Mouse (Mus musculus): ENCODE data around the gene Rab1b. TPM values are rescaled to one million over a fixed set of nuclear protein-coding genes. Genes with fewer than 3 reads are reported as not detected.

Gene Rab1b
- polyA plus RNA-seq, 1 experiment from 2014 or later = 216 TPM

- ATAC-seq (replicated peaks) = no peak
- peaks cover 15% of the 10 kb centered on the region for H3K4me1 ChIP-seq
- H3K9me3 ChIP-seq = no peaks in the 10 kb centered on the region
- H3K4me2 ChIP-seq = no peak overlapping the region
- no peak overlapping the region for H3K27ac ChIP-seq
- WGBS = 28% methylated on average over 25 of the region's 25 CpGs
- no peak overlapping the region for H3K9ac ChIP-seq
- peaks cover 41% of the 10 kb centered on the region for H3K27me3 ChIP-seq (replicated peaks)
- H3K36me3 ChIP-seq (replicated peaks) = 0 out of 2 replicates have a peak, but pooled peaks cover 4% of the 10 kb centered on the region
- H3K4me3 ChIP-seq = no peak overlapping the region
Measured at GRCm38 (mm10) chr19:5052166-5052822, 54.6 kb downstream of the Rab1b start.

- 48% methylated on average over 3 of the region's 3 CpGs for WGBS
Measured at GRCm38 (mm10) chr19:5051515-5051914, 55.4 kb downstream of the Rab1b start.

GRCm38 (mm10) chr19:5051031-5051430, 55.8 kb downstream of the Rab1b start:
- peaks cover 12% of the 10 kb centered on the region for H3K4me1 ChIP-seq
- ATAC-seq (replicated peaks) = 0 out of 2 replicates have a peak, but pooled peaks have one; percentile 28
- H3K36me3 ChIP-seq (replicated peaks) = 0 out of 2 replicates have a peak, but pooled peaks cover 13% of the 10 kb centered on the region
- no peak overlapping the region for H3K4me3 ChIP-seq
- WGBS = 6% methylated on average over 17 of the region's 17 CpGs
- H3K4me2 ChIP-seq = peak overlapping the region; percentile 6; the same call in 1 of the 2 replicates
- no peak overlapping the region for H3K27ac ChIP-seq
- peaks cover 41% of the 10 kb centered on the region for H3K27me3 ChIP-seq (replicated peaks)
- peak overlapping the region; percentile 14; the same call in 1 of the 2 replicates for H3K9ac ChIP-seq
- H3K9me3 ChIP-seq = no peaks in the 10 kb centered on the region

More at GRCm38 (mm10) chr19:5051515-5051914, 55.4 kb downstream of the Rab1b start:
- H3K9me3 ChIP-seq = no peaks in the 10 kb centered on the region
- no peak overlapping the region for H3K4me3 ChIP-seq
- H3K4me1 ChIP-seq = peaks cover 15% of the 10 kb centered on the region
- 0 out of 2 replicates have a peak, but pooled peaks cover 10% of the 10 kb centered on the region for H3K36me3 ChIP-seq (replicated peaks)
- H3K27me3 ChIP-seq (replicated peaks) = peaks cover 41% of the 10 kb centered on the region
- ATAC-seq (replicated peaks) = no peak
- H3K4me2 ChIP-seq = no peak overlapping the region
- no peak overlapping the region for H3K27ac ChIP-seq
- H3K9ac ChIP-seq = no peak overlapping the region

- Histone ChIP-seq H3K4me2 (peak within 1 kb of the TSS; percentile 6; the same call in 1 of the 2 replicates), H3K4me1 (peaks cover 12% of the 10 kb centered on the region), H3K9ac (peak within 1 kb of the TSS; percentile 14; the same call in 1 of the 2 replicates), H3K4me3 (no peak within 1 kb of the TSS), H3K27me3 (replicated peaks) (peaks cover 41% of the 10 kb centered on the region), H3K36me3 (replicated peaks) (0 out of 2 replicates have a peak, but pooled peaks cover 13% of the 10 kb centered on the region), H3K9me3 (no peaks in the 10 kb centered on the region), H3K27ac (no peak within 1 kb of the TSS)
- peak; percentile 46; the same call in 1 of the 2 replicates for ATAC-seq (replicated peaks)
- WGBS = 17% methylated on average over 14 of the region's 14 CpGs
Measured at GRCm38 (mm10) chr19:5050047-5050905, 56.6 kb downstream of the Rab1b start, which contains the start of gene Rin1. Rin1 (plus strand) TSS chr19:5050481.

- Histone ChIP-seq H3K27ac (no peak overlapping the region), H3K9ac (no peak overlapping the region), H3K4me2 (no peak overlapping the region), H3K9me3 (no peaks in the 10 kb centered on the region), H3K36me3 (replicated peaks) (0 out of 2 replicates have a peak, but pooled peaks cover 17% of the 10 kb centered on the region), H3K27me3 (replicated peaks) (peaks cover 41% of the 10 kb centered on the region), H3K4me3 (no peak overlapping the region), H3K4me1 (peaks cover 12% of the 10 kb centered on the region)
- ATAC-seq (replicated peaks) = no peak
- 61% methylated on average over 6 of the region's 6 CpGs for WGBS
Measured at GRCm38 (mm10) chr19:5049325-5049724, 57.5 kb downstream of the Rab1b start.

Other genes with a start within 250 kb of the Rab1b start
- gene Actn3, start 229.2 kb downstream of the Rab1b start, polyA plus RNA-seq (2015; fragmentation: Nextera tagmentation; extraction: Ambion mirVana) = 2.2 and 2.7 TPM in 2 replicates
- gene Zdhhc24, start 228.4 kb downstream of the Rab1b start, polyA plus RNA-seq (2015; fragmentation: Nextera tagmentation; extraction: Ambion mirVana) = 26.1 and 28.8 TPM in 2 replicates
- 11.7 and 12.1 TPM in 2 replicates for gene Bbs1, start 200.4 kb downstream of the Rab1b start, polyA plus RNA-seq (2015; fragmentation: Nextera tagmentation; extraction: Ambion mirVana)
- 125 TPM in 2 replicates for gene Dpp3, start 178.8 kb downstream of the Rab1b start, polyA plus RNA-seq (2015; fragmentation: Nextera tagmentation; extraction: Ambion mirVana)
- 14.0 and 14.5 TPM in 2 replicates for gene Peli3, start 163.9 kb downstream of the Rab1b start, polyA plus RNA-seq (2015; fragmentation: Nextera tagmentation; extraction: Ambion mirVana)
- gene Mrpl11, start 144.9 kb downstream of the Rab1b start, polyA plus RNA-seq (2015; fragmentation: Nextera tagmentation; extraction: Ambion mirVana) = 91.7 and 96.4 TPM in 2 replicates
- gene Npas4, start 116.8 kb downstream of the Rab1b start, polyA plus RNA-seq (2015; fragmentation: Nextera tagmentation; extraction: Ambion mirVana) = 0.49 and 0.67 TPM in 2 replicates
- gene Slc29a2, start 83.2 kb downstream of the Rab1b start, polyA plus RNA-seq (2015; fragmentation: Nextera tagmentation; extraction: Ambion mirVana) = 12.2 and 13.6 TPM in 2 replicates
- gene B4gat1, start 68.2 kb downstream of the Rab1b start, polyA plus RNA-seq (2015; fragmentation: Nextera tagmentation; extraction: Ambion mirVana) = 78.8 and 80.6 TPM in 2 replicates
- 3.6 and 4.2 TPM in 2 replicates for gene AC124502.3, start 68.2 kb downstream of the Rab1b start, polyA plus RNA-seq (2015; fragmentation: Nextera tagmentation; extraction: Ambion mirVana)
- gene Brms1, start 65.7 kb downstream of the Rab1b start, polyA plus RNA-seq (2015; fragmentation: Nextera tagmentation; extraction: Ambion mirVana) = 40.0 and 44.4 TPM in 2 replicates
- 0.91 and 1.6 TPM in 2 replicates for gene Rin1, start 56.6 kb downstream of the Rab1b start, polyA plus RNA-seq (2015; fragmentation: Nextera tagmentation; extraction: Ambion mirVana)
- 19.7 and 24.2 TPM in 2 replicates for gene Cd248, start 39.0 kb downstream of the Rab1b start, polyA plus RNA-seq (2015; fragmentation: Nextera tagmentation; extraction: Ambion mirVana)
- 20.3 and 21.2 TPM in 2 replicates for gene Tmem151a, start 21.5 kb downstream of the Rab1b start, polyA plus RNA-seq (2015; fragmentation: Nextera tagmentation; extraction: Ambion mirVana)
- 43.4 and 55.8 TPM in 2 replicates for gene Yif1a, start 18.5 kb downstream of the Rab1b start, polyA plus RNA-seq (2015; fragmentation: Nextera tagmentation; extraction: Ambion mirVana)
- 480 and 492 TPM in 2 replicates for gene Cnih2, start 8.6 kb downstream of the Rab1b start, polyA plus RNA-seq (2015; fragmentation: Nextera tagmentation; extraction: Ambion mirVana)
- gene Klc2, start 11.5 kb upstream of the Rab1b start, polyA plus RNA-seq (2015; fragmentation: Nextera tagmentation; extraction: Ambion mirVana) = 76.8 and 78.4 TPM in 2 replicates
- gene Pacs1, start 166.0 kb upstream of the Rab1b start, polyA plus RNA-seq (2015; fragmentation: Nextera tagmentation; extraction: Ambion mirVana) = 55.3 and 55.7 TPM in 2 replicates
- gene Sf3b2, start 188.4 kb upstream of the Rab1b start, polyA plus RNA-seq (2015; fragmentation: Nextera tagmentation; extraction: Ambion mirVana) = 350 and 352 TPM in 2 replicates
- 47.2 and 50.3 TPM in 2 replicates for gene Gal3st3, start 191.3 kb upstream of the Rab1b start, polyA plus RNA-seq (2015; fragmentation: Nextera tagmentation; extraction: Ambion mirVana)
- not detected in 2 replicates for gene Catsper1, start 228.7 kb upstream of the Rab1b start, polyA plus RNA-seq (2015; fragmentation: Nextera tagmentation; extraction: Ambion mirVana)
- 5.9 and 7.2 TPM in 2 replicates for gene Cst6, start 242.5 kb upstream of the Rab1b start, polyA plus RNA-seq (2015; fragmentation: Nextera tagmentation; extraction: Ambion mirVana)